Mouse (Mus musculus): ENCODE measurements around the gene Tal1. TPM values are rescaled to one million over a fixed set of nuclear protein-coding genes. Genes with fewer than 3 reads are reported as not detected.
A peak's percentile ranks its signal among the peaks of the same experiment; 100 is the strongest.

The Tal1 gene
- total RNA-seq, 2 experiments from 2014 or later, result 9.5 to 12.1 TPM

DNA sequence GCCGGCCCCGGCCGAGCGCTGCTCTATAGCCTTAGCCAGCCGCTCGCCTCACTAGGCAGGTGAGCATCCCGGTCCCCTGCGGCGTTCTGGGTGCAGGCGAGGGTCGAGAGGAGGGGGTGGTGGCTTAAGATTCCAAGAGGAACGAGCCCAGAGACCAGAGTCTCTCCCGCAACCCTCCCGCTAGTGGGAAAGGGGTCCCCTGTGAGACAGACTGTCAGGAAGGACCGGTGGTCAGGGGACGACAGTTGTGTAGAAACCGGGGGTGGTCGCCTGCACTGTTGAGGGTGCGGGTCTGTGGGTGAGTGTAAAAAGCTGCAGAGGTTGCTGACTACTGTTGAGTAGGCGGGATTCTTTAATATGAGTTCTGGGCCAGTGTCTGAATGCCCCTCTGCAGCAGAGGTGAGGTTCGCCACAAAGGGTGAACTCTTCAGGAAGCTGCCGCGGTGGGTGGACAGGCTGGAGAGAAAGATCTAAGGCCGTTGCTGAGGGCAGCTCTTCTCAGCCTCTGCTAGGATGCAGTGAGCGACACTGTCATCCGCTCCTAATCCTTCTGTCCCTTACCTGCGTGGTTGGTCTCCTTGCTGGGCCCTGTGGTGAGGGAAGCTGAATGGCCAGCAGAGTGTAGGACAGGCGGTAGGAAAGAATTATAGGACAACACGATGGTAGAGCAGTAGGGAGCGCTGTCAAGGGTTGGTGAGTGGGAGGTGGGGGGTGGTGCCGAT is 7.5 kb downstream of the Tal1 start:
- ATAC-seq (replicated peaks; ENCODE audit: poor library complexity, severe bottlenecking), result peak; percentile 5; the same call in 1 of the 2 replicates

DNA sequence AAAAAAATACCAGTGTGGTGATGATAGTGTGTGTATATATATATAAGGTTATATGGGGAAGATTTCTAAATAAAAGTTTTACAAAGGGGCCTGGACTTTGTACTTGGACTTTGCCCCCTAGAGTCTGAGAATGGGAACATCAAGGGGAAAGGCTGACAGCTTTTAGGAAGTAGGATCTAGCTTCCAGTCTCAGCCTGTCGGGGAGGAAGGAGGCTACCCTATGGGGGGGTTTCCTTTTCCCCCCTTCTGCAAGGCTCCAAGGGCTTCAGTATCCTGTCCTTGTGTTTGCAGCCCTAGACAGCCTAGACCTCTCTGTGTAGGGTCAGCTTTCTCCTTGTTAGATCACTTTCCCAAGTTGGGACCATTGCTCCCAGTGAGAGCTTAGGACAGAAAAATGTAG is 15.4 kb downstream of the Tal1 start:
- peak; percentile 62 for ATAC-seq (replicated peaks; ENCODE audit: poor library complexity, severe bottlenecking)

DNA sequence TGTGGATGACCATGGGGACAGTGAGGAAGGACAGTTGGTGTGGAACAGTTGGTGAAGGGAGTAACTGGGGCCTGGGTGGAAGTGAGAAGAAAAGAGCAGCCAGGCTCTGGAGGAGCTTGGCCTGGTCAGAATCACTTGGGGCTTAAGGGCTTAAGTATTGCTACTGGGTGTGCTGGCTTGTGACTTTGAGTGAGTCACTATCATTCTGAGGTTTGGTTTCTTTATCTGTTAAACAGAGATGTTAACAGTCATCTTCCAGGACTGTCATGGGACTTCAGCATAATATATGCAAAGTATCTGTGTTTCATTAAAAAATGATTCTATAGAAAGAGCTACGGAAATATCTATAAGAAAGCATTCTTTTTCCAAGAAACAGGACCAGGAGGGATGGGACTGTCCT is 18.6 kb downstream of the Tal1 start:
- 0 out of 2 replicates have a peak, but pooled peaks have one; percentile 7 for ATAC-seq (replicated peaks; ENCODE audit: poor library complexity, severe bottlenecking)

- peak; percentile 88 for ATAC-seq (replicated peaks; ENCODE audit: poor library complexity, severe bottlenecking)
Observed at GRCm38 (mm10) chr4:115075204-115075915, 19.1 kb downstream of the Tal1 start.

DNA sequence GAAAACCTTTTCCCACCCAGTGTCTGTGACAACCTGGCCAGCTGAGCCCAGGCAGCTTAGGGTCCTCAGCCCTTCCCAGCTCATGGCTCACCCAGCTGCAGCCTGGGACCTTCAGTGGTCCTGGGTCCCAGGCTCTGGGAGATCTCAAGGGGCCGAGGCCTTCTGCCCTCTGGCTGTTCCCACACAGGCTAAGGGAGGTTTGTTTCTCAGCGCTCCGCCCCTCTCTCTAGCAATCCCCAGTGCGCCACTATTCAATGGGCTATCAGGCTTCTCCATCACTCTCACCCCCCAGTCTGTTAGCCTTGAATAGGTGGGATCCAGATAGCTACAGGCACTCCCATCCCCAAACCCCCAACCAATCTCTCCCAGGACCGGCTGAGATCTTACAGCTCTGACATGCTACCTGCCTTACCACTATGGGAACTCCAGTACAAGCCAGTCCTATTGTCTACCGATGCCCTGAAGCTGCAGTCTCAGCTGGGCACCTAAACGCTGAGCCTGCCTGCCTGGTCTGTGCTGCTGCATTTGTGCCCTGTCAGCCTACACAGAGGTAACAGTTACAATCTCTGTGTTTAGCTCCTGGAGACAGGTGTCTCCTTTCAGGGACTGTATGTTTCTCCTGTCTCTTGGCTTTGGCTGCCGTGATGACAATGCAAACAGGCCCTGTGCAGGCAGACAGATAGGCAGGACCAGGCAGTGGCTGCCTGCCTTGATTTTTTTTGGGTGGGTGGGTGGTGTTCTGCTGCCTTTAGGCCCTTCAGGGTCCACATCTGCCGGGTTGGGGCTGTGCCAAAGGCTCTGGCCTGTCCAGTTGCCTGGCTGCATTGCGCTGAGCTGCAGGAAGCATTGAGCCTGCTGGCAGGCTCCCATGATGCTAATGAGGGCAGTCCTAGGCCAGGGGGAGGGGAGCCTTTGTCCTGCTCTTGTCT is 22.9 kb downstream of the Tal1 start:
- ATAC-seq (replicated peaks; ENCODE audit: poor library complexity, severe bottlenecking), result no peak

- no peak for ATAC-seq (replicated peaks; ENCODE audit: poor library complexity, severe bottlenecking)
Observed at GRCm38 (mm10) chr4:115079821-115080349, 23.7 kb downstream of the Tal1 start.

- ATAC-seq (replicated peaks; ENCODE audit: poor library complexity, severe bottlenecking), result no peak
Observed at GRCm38 (mm10) chr4:115083031-115083430, 26.8 kb downstream of the Tal1 start.

DNA sequence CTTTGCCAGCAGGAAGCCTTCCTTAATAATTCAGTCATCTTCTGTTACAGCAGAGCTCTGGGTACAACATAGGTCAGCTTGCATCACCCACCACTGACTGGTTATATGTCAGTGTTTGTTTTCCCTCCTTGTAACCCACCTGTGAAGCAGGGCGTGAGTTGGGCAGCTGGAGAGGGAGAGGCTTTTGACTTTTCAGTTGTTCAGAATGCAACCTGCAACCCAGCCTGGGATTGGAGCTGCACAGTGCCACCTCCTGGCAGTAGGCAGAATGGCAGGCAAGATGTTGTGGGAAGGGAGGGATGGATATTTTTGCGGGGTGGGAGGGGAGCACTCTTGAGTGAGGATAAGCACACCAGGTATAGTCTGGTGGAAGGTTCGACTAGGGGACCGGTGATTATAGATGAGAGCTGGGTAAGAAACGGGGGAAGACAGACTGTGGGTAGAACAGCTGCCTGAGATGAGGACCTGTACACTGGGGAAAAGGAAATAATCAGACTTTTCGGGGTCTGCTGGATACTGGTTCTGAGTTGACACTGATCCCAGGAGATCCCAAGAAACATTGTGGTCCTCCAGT is 29.4 kb downstream of the Tal1 start:
- ATAC-seq (replicated peaks; ENCODE audit: poor library complexity, severe bottlenecking), result peak; percentile 69

GRCm38 (mm10) chr4:115086257-115086656 is 30.0 kb downstream of the Tal1 start:
- no peak for ATAC-seq (replicated peaks; ENCODE audit: poor library complexity, severe bottlenecking)

GRCm38 (mm10) chr4:115086763-115087415 is 30.7 kb downstream of the Tal1 start:
- ATAC-seq (replicated peaks; ENCODE audit: poor library complexity, severe bottlenecking), result no peak

DNA sequence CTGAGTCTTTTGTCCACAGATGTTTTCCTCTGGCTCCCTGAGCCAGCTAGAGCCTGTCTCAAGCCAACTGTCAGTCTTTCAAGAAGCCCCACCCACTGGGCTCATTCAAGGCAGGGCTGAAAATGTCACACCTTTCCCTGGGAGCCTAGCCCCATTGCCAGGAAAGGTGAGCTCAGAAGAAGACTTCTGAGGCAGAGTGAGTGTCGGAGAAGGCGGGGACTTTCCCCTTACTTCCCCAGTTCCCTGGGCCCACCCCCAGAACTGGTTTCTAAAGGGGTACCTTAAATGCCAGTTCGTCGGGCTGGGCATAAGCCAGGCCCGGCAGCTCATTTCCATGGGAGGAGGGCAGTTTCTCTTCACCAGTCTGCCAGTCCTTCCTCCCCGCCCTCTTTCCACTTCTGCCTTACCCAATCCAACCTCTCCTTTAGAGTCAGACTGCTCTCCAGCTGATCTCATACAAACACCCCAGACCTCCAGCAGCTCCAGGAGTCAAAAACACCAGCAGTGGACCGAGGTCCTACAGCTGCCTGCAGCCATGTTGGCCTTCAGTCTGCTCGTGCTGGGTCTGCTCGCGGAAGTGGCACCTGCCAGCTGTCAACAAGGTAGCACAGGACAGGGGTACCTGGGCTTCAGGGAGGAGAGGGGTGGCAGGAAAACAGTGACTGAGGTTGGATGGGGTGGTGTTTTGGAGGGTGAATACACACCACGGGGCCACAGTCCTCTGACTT is 32.5 kb downstream of the Tal1 start, which contains the start of gene Pdzk1ip1:
Pdzk1ip1 (plus strand) TSS at position 98 of the 728 bp plus-strand sequence.
- peak; percentile 78 for ATAC-seq (replicated peaks; ENCODE audit: poor library complexity, severe bottlenecking)

- no peak for ATAC-seq (replicated peaks; ENCODE audit: poor library complexity, severe bottlenecking)
Observed at GRCm38 (mm10) chr4:115090592-115090991, 34.4 kb downstream of the Tal1 start.

DNA sequence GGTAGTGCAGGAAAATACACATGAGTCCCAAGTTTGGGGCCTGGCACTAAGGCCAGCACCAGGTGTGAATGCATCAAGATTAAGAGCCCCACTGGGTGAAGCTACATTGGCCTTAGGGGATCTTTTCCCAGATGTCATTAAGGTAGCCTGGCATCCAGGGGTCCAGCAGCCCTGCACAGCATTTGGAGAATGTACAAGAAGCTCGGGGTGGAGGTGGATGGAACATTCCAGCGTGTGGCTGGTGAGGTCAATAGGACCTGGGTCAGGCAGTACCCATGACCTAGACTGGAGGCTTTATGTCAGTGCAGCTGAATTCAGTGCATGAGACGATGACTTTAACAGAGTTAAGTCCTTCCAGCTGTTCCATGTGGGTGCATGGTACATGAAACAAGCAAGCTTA is 35.6 kb downstream of the Tal1 start:
- ATAC-seq (replicated peaks; ENCODE audit: poor library complexity, severe bottlenecking), result no peak

- ATAC-seq (replicated peaks; ENCODE audit: poor library complexity, severe bottlenecking), result no peak
Observed at GRCm38 (mm10) chr4:115093331-115093864, 37.2 kb downstream of the Tal1 start.

DNA sequence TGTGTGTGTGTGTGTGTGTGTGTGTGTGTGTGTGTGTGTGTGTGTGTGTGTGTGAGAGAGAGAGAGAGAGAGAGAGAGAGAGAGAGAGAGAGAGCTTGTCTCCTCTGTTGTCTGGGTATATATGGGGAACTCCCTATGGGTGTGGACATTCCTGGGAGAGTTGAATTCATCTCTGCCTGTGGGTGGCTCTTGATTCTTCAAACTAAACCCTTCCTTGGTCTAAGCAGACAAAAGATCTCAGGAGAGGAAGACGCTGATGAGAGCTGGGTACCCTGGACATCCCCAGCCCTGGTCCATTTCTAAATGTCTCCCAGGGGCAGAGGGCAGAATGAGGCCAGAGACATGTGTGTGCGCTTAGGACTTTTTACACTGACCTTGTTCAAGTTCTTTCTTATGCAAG is 37.8 kb downstream of the Tal1 start:
- ATAC-seq (replicated peaks; ENCODE audit: poor library complexity, severe bottlenecking), result no peak

DNA sequence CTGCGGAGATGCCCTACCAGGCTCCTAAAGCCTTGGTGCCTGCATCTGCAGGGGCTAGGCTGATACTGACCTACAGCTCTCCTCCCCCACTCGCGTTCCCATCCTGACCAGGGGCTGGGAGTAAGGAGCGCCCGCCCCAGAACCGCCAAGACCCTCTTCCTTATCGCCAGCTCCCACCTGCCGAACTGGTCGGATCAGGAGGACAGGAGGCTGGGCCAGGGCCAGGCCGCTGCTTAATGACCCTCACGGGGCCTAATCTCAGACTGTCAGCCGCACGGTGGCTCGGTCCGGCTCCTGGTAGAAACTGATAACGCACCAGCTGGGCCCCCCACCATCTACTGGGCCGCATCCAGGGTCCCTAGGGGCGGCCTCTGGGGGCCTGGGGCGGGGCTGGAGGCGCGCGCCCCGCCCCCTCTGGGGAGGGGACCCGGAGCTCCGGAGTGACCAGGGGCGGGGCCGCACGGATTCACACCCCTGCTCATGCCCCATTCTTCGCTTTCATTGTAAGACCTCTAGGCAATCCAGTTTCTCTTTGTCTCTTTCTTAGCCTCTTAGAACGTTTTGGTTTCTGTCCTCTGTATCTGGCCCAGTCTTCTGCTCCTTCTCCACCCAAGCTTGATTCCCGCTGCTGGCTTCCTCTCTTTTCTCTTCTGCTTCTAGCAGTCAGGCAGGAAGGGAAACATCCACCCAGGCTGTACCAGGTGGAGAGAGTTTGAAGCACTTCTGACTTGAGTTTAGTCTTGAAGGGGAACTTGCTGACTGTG is 39.6 kb downstream of the Tal1 start:
- peak; percentile 66 for ATAC-seq (replicated peaks; ENCODE audit: poor library complexity, severe bottlenecking)

DNA sequence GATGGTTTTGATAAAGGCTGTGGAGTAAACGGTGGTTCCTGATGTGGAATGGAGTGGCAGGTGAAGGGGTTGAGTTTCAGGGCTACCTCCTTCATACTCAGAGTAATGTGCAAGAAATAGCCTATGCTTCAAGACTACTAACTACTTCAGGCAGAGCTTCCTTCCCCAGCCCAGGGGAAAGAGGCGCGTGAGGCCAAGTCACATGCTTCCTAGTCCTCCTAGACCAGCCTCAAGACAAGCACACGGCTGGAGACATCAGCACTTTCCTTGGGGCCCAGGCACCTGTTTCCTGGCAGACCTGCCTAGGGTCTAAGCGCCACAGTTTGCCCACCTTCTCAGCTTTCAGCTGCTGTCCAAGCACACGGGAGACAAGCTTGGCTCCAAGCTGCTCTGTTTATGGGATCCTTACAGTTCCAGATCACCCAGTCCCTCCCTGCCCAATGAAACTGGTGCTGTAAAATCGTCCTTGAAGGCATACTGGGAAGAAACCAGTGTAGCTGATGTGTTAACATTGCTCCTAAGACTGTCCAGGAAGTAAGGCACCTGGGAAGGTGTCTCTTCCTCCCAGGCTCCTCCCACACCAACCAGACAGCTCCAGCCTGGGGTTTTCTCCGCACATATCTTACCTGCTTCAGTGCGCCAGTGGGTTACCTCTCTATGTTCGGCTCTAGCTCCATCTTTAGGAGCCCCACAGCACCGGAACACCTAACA is 40.4 kb downstream of the Tal1 start:
- peak; percentile 33 for ATAC-seq (replicated peaks; ENCODE audit: poor library complexity, severe bottlenecking)
